Mouse (Mus musculus) heart, adult 18-20 months (tissue): ENCODE measurements around the gene Flnc. TPM values are rescaled to one million over a fixed set of nuclear protein-coding genes. Genes with fewer than 3 reads are reported as not detected.

ENCODE experiments used
- DNase-seq, 2 experiments: peaks; one replicate each; pipeline ENCODE4 v3.0.0; 2021 to 2022; ENCODE audit warnings: mixed read lengths in 1 of 2
- microRNA-seq, 2 experiments: library from miRNA; unstranded; fragments of <30 nt; microRNA quantifications; one replicate each; pipeline ENCODE4 v1.2.0; 2022
- total RNA-seq, 2 experiments: library from RNA; stranded (reverse); gene quantifications; 2 replicates each; pipeline ENCODE4 v1.2.3; 2021

The Flnc gene
- total RNA-seq, 2 experiments from 2014 or later: 215 to 222 TPM

- DNase-seq: peak; percentile 39 to 84
Observed at GRCm38 (mm10) chr6:29484716-29485559, 51.9 kb downstream of the Flnc start.

GRCm38 (mm10) chr6:29485951-29486350 lies 52.9 kb downstream of the Flnc start:
- DNase-seq: no peak

- no peak for DNase-seq
Observed at GRCm38 (mm10) chr6:29494101-29494500, 61.0 kb downstream of the Flnc start.

- DNase-seq: no peak
Observed at GRCm38 (mm10) chr6:29496270-29496669, 63.2 kb downstream of the Flnc start.

GRCm38 (mm10) chr6:29497791-29498190 lies 64.7 kb downstream of the Flnc start:
- no peak for DNase-seq

GRCm38 (mm10) chr6:29500177-29500576 lies 67.1 kb downstream of the Flnc start:
- no peak for DNase-seq

GRCm38 (mm10) chr6:29500810-29501209 lies 67.8 kb downstream of the Flnc start:
- DNase-seq: no peak

GRCm38 (mm10) chr6:29501599-29501998 lies 68.5 kb downstream of the Flnc start:
- DNase-seq: no peak

GRCm38 (mm10) chr6:29505493-29505892 lies 72.4 kb downstream of the Flnc start:
- no peak for DNase-seq

- no peak for DNase-seq
Observed at GRCm38 (mm10) chr6:29506834-29507233, 73.8 kb downstream of the Flnc start.

GRCm38 (mm10) chr6:29507447-29508309 lies 74.6 kb downstream of the Flnc start, which contains the start of gene Kcp:
TSS of gene Kcp (minus strand) at chr6:29507952.
- DNase-seq: no peak

- DNase-seq: peak in 1 of 2 experiments; percentile 71
Observed at GRCm38 (mm10) chr6:29509086-29509485, 76.0 kb downstream of the Flnc start.

Small RNAs within 50 kb of the gene (microRNA-seq; reads per million reads assigned to microRNA genes)
- 0 reads per million in 2 experiments for gene Gm26220
- 0 reads per million in 2 experiments for gene Gm44354

Other genes starting within 250 kb of the Flnc start
- 10 to 100 TPM; 18.8 to 19.6 TPM for gene Impdh1, start 216.9 kb upstream of the Flnc start, total RNA-seq
- 1 to 10 TPM; 4.6 to 5.9 TPM for gene Hilpda, start 160.8 kb upstream of the Flnc start, total RNA-seq
- not detected for gene Fam71f2, start 153.7 kb upstream of the Flnc start, total RNA-seq
- not detected for gene Fam71f1, start 114.1 kb upstream of the Flnc start, total RNA-seq
- 100 to 1,000 TPM; 239 to 241 TPM for gene Calu, start 85.2 kb upstream of the Flnc start, total RNA-seq
- gene Opn1sw, start 44.8 kb upstream of the Flnc start, total RNA-seq: not detected
- gene Ccdc136, start 36.9 kb upstream of the Flnc start, total RNA-seq: 1 to 10 TPM; 1.6 to 2.1 TPM
- gene Atp6v1f, start 34.5 kb downstream of the Flnc start, total RNA-seq: 100 to 1,000 TPM; 111 to 118 TPM
- not detected for gene Atp6v1fnb, start 38.2 kb downstream of the Flnc start, total RNA-seq
- 1 to 10 TPM; 2.6 to 3.1 TPM for gene Kcp, start 74.7 kb downstream of the Flnc start, total RNA-seq
- 1 to 10 TPM; 2.8 to 4.3 TPM for gene Irf5, start 93.4 kb downstream of the Flnc start, total RNA-seq
- 10 to 100 TPM; 43.6 to 44.9 TPM for gene Tnpo3, start 176.6 kb downstream of the Flnc start, total RNA-seq